Mouse (Mus musculus) CH12F3 (cell line): ENCODE measurements around the gene Gm17606.
"Not testable (repeated sequence)": the region's sequence is repeated elsewhere in the genome, so short reads cannot be mapped to it uniquely, and the experiment has no call there.

Experiments used
- in situ Hi-C: fragments of 300-500 bp; cut with MboI; formaldehyde crosslinking; loops from 2 replicates; pipeline ENCODE4 v1.14.3; 2020; ENCODE audit warnings: low sequenced_read_pairs

Gene Gm17606

GRCm38 (mm10) chr14:54640946-54641304, at the start of gene Gm17606:
Gm17606 (plus strand) TSS chr14:54640952.
- in situ Hi-C loops = loop anchor here (5.0 to 25.0 kb wide), 3 partner anchors 74 to 579 kb away; no protein-coding TSS in a partner anchor

GRCm38 (mm10) chr14:54591056-54591455, 49.7 kb upstream of the Gm17606 start:
- in situ Hi-C loops = no loop called here

GRCm38 (mm10) chr14:54592319-54592934, 48.3 kb upstream of the Gm17606 start:
- in situ Hi-C loops = no loop called here

- in situ Hi-C loops = no loop called here
Observed at GRCm38 (mm10) chr14:54594055-54594454, 46.7 kb upstream of the Gm17606 start.

GRCm38 (mm10) chr14:54594631-54595414, 45.9 kb upstream of the Gm17606 start:
- in situ Hi-C loops = no loop called here

- in situ Hi-C loops = no loop called here
Observed at GRCm38 (mm10) chr14:54597084-54597483, 43.7 kb upstream of the Gm17606 start.

GRCm38 (mm10) chr14:54601601-54602000, 39.2 kb upstream of the Gm17606 start:
- in situ Hi-C loops = no loop called here

- in situ Hi-C loops = no loop called here
Observed at GRCm38 (mm10) chr14:54602613-54603012, 38.1 kb upstream of the Gm17606 start.

GRCm38 (mm10) chr14:54603038-54603654, 37.6 kb upstream of the Gm17606 start:
- in situ Hi-C loops = no loop called here

GRCm38 (mm10) chr14:54603686-54604085, 37.1 kb upstream of the Gm17606 start:
- in situ Hi-C loops = no loop called here

- in situ Hi-C loops = no loop called here
Observed at GRCm38 (mm10) chr14:54605752-54606321, 34.9 kb upstream of the Gm17606 start, which contains the start of gene 4931414P19Rik. 4931414P19Rik (minus strand) TSS chr14:54605993.

GRCm38 (mm10) chr14:54607226-54607625, 33.5 kb upstream of the Gm17606 start:
- in situ Hi-C loops = no loop called here

GRCm38 (mm10) chr14:54609245-54609644, 31.5 kb upstream of the Gm17606 start:
- in situ Hi-C loops = no loop called here

- in situ Hi-C loops = no loop called here
Observed at GRCm38 (mm10) chr14:54609962-54610361, 30.8 kb upstream of the Gm17606 start.

GRCm38 (mm10) chr14:54610648-54611047, 30.1 kb upstream of the Gm17606 start:
- in situ Hi-C loops = no loop called here

GRCm38 (mm10) chr14:54614130-54614529, 26.6 kb upstream of the Gm17606 start:
- in situ Hi-C loops = not testable (repeated sequence)

GRCm38 (mm10) chr14:54616226-54616825, 24.4 kb upstream of the Gm17606 start:
- in situ Hi-C loops = no loop called here

GRCm38 (mm10) chr14:54617152-54617896, 23.4 kb upstream of the Gm17606 start:
- in situ Hi-C loops = no loop called here

GRCm38 (mm10) chr14:54617897-54618365, 22.8 kb upstream of the Gm17606 start, which contains the start of gene Psmb5:
Psmb5 (minus strand) TSS chr14:54618022.
- in situ Hi-C loops = no loop called here

- in situ Hi-C loops = no loop called here
Observed at GRCm38 (mm10) chr14:54621133-54621532, 19.6 kb upstream of the Gm17606 start, which contains the start of gene Psmb11. Psmb11 (plus strand) TSS chr14:54621433.
